Mouse (Mus musculus): ENCODE results near the gene Hfe2. TPM values are rescaled to one million over a fixed set of nuclear protein-coding genes. Genes with fewer than 3 reads are reported as not detected.

Gene Hfe2
- polyA plus RNA-seq, 1 experiment from 2014 or later, result 0.70 TPM

- no peak overlapping the region for H3K4me3 ChIP-seq
- no peaks in the 10 kb centered on the region; the same call in 1 of the 2 replicates for H3K36me3 ChIP-seq
- H3K4me1 ChIP-seq, result peaks cover 19% of the 10 kb centered on the region
- no peak overlapping the region for H3K4me2 ChIP-seq (replicated peaks)
- H3K27ac ChIP-seq, result no peak overlapping the region
- ATAC-seq (ENCODE audit: low FRiP score), result no peak
- H3K9me3 ChIP-seq (replicated peaks), result no peaks in the 10 kb centered on the region
- no peaks in the 10 kb centered on the region for H3K27me3 ChIP-seq
- WGBS, result 79% methylated on average over 8 of the region's 8 CpGs
- no peak overlapping the region for H3K9ac ChIP-seq
Measured at GRCm38 (mm10) chr3:96575272-96575984, 50.5 kb downstream of the Hfe2 start.

GRCm38 (mm10) chr3:96576005-96576658 lies 51.2 kb downstream of the Hfe2 start:
- Histone ChIP-seq H3K36me3 (no peaks in the 10 kb centered on the region; the same call in 1 of the 2 replicates), H3K9me3 (replicated peaks) (no peaks in the 10 kb centered on the region), H3K9ac (no peak overlapping the region; the same call in 1 of the 2 replicates), H3K27ac (peak overlapping the region; percentile 60), H3K27me3 (0 out of 2 replicates have a peak, but pooled peaks cover 3% of the 10 kb centered on the region), H3K4me1 (peaks cover 23% of the 10 kb centered on the region), H3K4me2 (replicated peaks) (peak overlapping the region; percentile 42), H3K4me3 (peak overlapping the region; percentile 6; the same call in 1 of the 2 replicates)
- peak; percentile 3; the same call in 1 of the 2 replicates for ATAC-seq (ENCODE audit: low FRiP score)
- 54% methylated on average over 14 of the region's 14 CpGs for WGBS

DNA sequence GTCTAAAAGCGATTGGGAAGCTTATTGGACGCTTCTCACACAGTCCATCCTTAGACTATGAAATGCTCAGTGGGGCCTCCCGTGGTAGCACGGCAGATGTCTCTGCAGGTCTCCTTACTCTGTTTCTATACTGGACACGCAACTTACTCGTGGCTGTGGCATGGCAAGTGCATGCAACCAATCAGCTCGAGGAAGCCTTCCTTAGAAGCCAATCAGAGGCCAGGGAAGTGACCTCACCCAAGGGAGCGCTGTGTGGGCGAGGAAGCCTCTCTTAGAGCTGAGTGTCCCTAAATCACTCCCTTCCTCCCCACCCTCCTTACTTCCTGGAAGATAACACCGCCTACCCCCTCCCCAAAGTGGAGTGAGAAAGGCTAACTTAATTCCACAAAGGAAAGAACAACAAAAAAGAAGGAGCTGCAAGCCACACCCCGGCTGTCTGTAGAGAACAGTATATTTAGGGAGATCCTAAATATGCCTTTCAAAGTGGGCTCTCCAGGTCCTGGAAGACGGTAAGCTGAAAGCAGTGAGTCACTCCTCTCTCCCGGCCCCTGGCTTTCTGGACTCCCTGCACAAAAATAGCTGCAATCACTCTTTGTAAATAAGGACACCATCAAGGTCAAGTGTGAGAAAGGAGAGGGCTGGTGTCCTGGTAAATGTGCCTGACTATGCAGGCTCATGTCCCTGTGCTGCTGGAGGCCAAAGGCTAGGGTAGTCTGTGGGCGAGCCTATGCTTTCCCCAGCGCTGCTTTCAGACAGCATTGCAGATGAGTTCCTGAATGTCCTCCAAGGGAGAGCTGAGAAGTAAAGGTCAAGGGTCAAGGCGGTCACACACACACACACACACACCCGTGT lies 51.9 kb downstream of the Hfe2 start, which contains the start of gene Gm16253:
Gm16253 (plus strand) TSS at position 295 of the 852 bp plus-strand sequence.
- no peaks in the 10 kb centered on the region; the same call in 1 of the 2 replicates for H3K36me3 ChIP-seq
- ATAC-seq (ENCODE audit: low FRiP score), result peak; percentile 83
- WGBS, result 28% methylated on average over 17 of the region's 17 CpGs
- peaks cover 23% of the 10 kb centered on the region for H3K4me1 ChIP-seq
- H3K9me3 ChIP-seq (replicated peaks), result no peaks in the 10 kb centered on the region
- H3K4me2 ChIP-seq (replicated peaks), result peak within 1 kb of the TSS; percentile 42
- H3K4me3 ChIP-seq, result peak within 1 kb of the TSS; percentile 6; the same call in 1 of the 2 replicates
- H3K9ac ChIP-seq, result no peak within 1 kb of the TSS; the same call in 1 of the 2 replicates
- 0 out of 2 replicates have a peak, but pooled peaks cover 11% of the 10 kb centered on the region for H3K27me3 ChIP-seq
- peak within 1 kb of the TSS; percentile 60 for H3K27ac ChIP-seq

DNA sequence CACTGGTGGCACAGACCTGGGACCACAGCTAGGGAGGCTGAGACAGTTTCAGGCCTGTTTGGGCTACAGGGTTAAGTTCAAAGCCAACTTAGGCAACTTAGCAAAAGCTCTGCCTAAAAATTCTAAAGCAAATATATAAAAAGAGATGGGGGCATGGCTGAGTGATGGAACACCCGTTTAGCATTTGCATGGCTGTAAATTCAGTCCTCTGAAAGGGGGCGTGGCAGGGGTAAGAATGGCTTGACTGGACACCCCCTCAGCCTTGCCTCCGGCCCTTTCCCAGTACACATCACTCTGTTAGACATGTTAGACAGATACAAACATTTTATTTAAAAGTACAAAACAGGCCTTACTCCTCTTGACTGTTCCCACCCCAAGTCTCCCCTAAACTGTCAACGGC lies 52.6 kb downstream of the Hfe2 start:
- 0 out of 2 replicates have a peak, but pooled peaks cover 13% of the 10 kb centered on the region for H3K27me3 ChIP-seq
- 0 out of 2 replicates have a peak overlapping the region, but pooled peaks have one; percentile 42 for H3K4me2 ChIP-seq (replicated peaks)
- no peak for ATAC-seq (ENCODE audit: low FRiP score)
- peaks cover 23% of the 10 kb centered on the region for H3K4me1 ChIP-seq
- no peak overlapping the region for H3K4me3 ChIP-seq
- no peaks in the 10 kb centered on the region; the same call in 1 of the 2 replicates for H3K36me3 ChIP-seq
- 74% methylated on average over 4 of the region's 4 CpGs for WGBS
- H3K9ac ChIP-seq, result no peak overlapping the region
- H3K27ac ChIP-seq, result peak overlapping the region; percentile 60
- H3K9me3 ChIP-seq (replicated peaks), result no peaks in the 10 kb centered on the region

Other genes with a start within 250 kb of the Hfe2 start
- gene Fcgr1, start 231.2 kb upstream of the Hfe2 start, polyA plus RNA-seq (2016; fragmentation: Nextera tagmentation; extraction: Ambion mirVana), result 2.0 TPM in 2 replicates
- gene BC107364, start 72.9 kb upstream of the Hfe2 start, polyA plus RNA-seq (2016; fragmentation: Nextera tagmentation; extraction: Ambion mirVana), result not detected in 2 replicates
- gene Txnip, start 32.8 kb downstream of the Hfe2 start, polyA plus RNA-seq (2016; fragmentation: Nextera tagmentation; extraction: Ambion mirVana), result 58.7 and 59.9 TPM in 2 replicates
- 1.3 and 1.7 TPM in 2 replicates for gene Gm16253, start 51.8 kb downstream of the Hfe2 start, polyA plus RNA-seq (2016; fragmentation: Nextera tagmentation; extraction: Ambion mirVana)
- 40.0 and 42.3 TPM in 2 replicates for gene Polr3gl, start 69.0 kb downstream of the Hfe2 start, polyA plus RNA-seq (2016; fragmentation: Nextera tagmentation; extraction: Ambion mirVana)
- gene Ankrd34a, start 71.5 kb downstream of the Hfe2 start, polyA plus RNA-seq (2016; fragmentation: Nextera tagmentation; extraction: Ambion mirVana), result 4.6 and 5.1 TPM in 2 replicates
- gene Lix1l, start 76.0 kb downstream of the Hfe2 start, polyA plus RNA-seq (2016; fragmentation: Nextera tagmentation; extraction: Ambion mirVana), result 6.6 and 7.3 TPM in 2 replicates
- gene Rbm8a, start 104.8 kb downstream of the Hfe2 start, polyA plus RNA-seq (2016; fragmentation: Nextera tagmentation; extraction: Ambion mirVana), result 142 and 152 TPM in 2 replicates
- 40.8 and 48.2 TPM in 2 replicates for gene Pex11b, start 110.2 kb downstream of the Hfe2 start, polyA plus RNA-seq (2016; fragmentation: Nextera tagmentation; extraction: Ambion mirVana)
- gene Gm42957, start 110.3 kb downstream of the Hfe2 start, polyA plus RNA-seq (2016; fragmentation: Nextera tagmentation; extraction: Ambion mirVana), result 0.31 and 0.36 TPM in 2 replicates
- gene Itga10, start 120.4 kb downstream of the Hfe2 start, polyA plus RNA-seq (2016; fragmentation: Nextera tagmentation; extraction: Ambion mirVana), result 0.71 and 1.3 TPM in 2 replicates
- gene Ankrd35, start 145.0 kb downstream of the Hfe2 start, polyA plus RNA-seq (2016; fragmentation: Nextera tagmentation; extraction: Ambion mirVana), result 0.57 and 0.58 TPM in 2 replicates
- 48.2 and 55.0 TPM in 2 replicates for gene Pias3, start 171.2 kb downstream of the Hfe2 start, polyA plus RNA-seq (2016; fragmentation: Nextera tagmentation; extraction: Ambion mirVana)
- 10.9 and 13.9 TPM in 2 replicates for gene Nudt17, start 183.4 kb downstream of the Hfe2 start, polyA plus RNA-seq (2016; fragmentation: Nextera tagmentation; extraction: Ambion mirVana)
- 35.9 and 36.0 TPM in 2 replicates for gene Polr3c, start 202.5 kb downstream of the Hfe2 start, polyA plus RNA-seq (2016; fragmentation: Nextera tagmentation; extraction: Ambion mirVana)
- gene Rnf115, start 202.5 kb downstream of the Hfe2 start, polyA plus RNA-seq (2016; fragmentation: Nextera tagmentation; extraction: Ambion mirVana), result 78.2 and 87.9 TPM in 2 replicates

Measured in hindbrain, embryonic 12.5 days (tissue).